Mouse (Mus musculus): ENCODE data around the gene Jade3. TPM values are rescaled to one million over a fixed set of nuclear protein-coding genes. Genes with fewer than 3 reads are reported as not detected.

Gene Jade3
- polyA plus RNA-seq, 1 experiment: 1.8 TPM

- TF ChIP-seq CTCF (IDR thresholded peaks at IDR 0.05; ENCODE audit: borderline replicate concordance, control insufficient read depth, extremely low read depth, insufficient read depth, low read length, poor library complexity) (no peak), POLR2A (IDR thresholded peaks at IDR 0.05; ENCODE audit: control insufficient read depth, extremely low read depth, insufficient read depth, low read length, poor library complexity) (no peak)
- WGBS: 75% methylated on average over 4 of the region's 4 CpGs
- Histone ChIP-seq H3K4me1 (replicated peaks; ENCODE audit: control insufficient read depth, insufficient read depth, low read length) (no peaks in the 10 kb centered on the region), H3K4me3 (ENCODE audit: control insufficient read depth, insufficient read depth, low read length) (no peak overlapping the region), H3K36me3 (ENCODE audit: control insufficient read depth, insufficient read depth, low read length) (no peaks in the 10 kb centered on the region), H3K27me3 (ENCODE audit: control insufficient read depth, insufficient read depth, low read length) (no peaks in the 10 kb centered on the region), H3K27ac (ENCODE audit: control insufficient read depth, insufficient read depth, low read length) (no peak overlapping the region)
- no peak for DNase-seq
These were observed 6.0 kb upstream of the Jade3 start for GRCm38 (mm10) chrX:20419536-20419935.

DNA sequence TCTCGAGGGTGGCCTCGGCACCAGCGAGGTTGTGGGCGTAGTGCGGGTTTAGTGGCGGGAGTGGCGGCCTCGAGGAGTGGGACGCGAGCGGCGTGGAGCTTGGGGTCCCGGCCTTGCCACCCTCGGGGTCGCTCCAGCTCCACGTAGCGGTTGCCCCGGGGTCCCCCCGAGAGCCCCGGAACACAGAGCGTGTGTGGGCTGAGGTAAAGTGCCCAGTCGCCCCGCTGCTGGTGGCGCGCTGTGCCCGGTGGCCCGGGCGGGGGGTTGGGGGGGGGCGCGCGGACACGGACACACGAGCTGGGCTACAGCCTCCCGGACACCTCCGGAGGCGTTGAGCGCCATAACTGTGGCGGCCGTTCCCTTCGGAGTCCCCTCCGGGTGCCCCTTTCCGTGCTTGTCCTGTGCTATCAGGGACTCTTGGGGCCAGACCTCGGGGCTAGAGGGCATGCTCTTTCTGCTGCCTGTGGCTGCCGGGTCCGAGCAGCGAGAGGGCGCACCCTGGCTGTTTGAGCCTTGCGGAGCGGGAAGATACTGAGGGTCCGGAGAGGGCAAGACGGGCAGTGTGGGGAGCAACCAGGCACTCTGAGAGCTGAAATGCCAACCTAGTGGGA is 456 bp downstream of the Jade3 start:
- WGBS: under 1% methylated on average over 43 of the region's 51 CpGs
- Histone ChIP-seq H3K4me1 (replicated peaks; ENCODE audit: control insufficient read depth, insufficient read depth, low read length) (no peaks in the 10 kb centered on the region; the same call in 1 of the 2 replicates), H3K4me3 (ENCODE audit: control insufficient read depth, insufficient read depth, low read length) (peak overlapping the region; percentile 81), H3K27ac (ENCODE audit: control insufficient read depth, insufficient read depth, low read length) (no peak overlapping the region), H3K36me3 (ENCODE audit: control insufficient read depth, insufficient read depth, low read length) (no peaks in the 10 kb centered on the region), H3K27me3 (ENCODE audit: control insufficient read depth, insufficient read depth, low read length) (no peaks in the 10 kb centered on the region)
- TF ChIP-seq CTCF (IDR thresholded peaks at IDR 0.05; ENCODE audit: borderline replicate concordance, control insufficient read depth, extremely low read depth, insufficient read depth, low read length, poor library complexity) (no peak), POLR2A (IDR thresholded peaks at IDR 0.05; ENCODE audit: control insufficient read depth, extremely low read depth, insufficient read depth, low read length, poor library complexity) (no peak)
- peak; percentile 37 for DNase-seq

DNA sequence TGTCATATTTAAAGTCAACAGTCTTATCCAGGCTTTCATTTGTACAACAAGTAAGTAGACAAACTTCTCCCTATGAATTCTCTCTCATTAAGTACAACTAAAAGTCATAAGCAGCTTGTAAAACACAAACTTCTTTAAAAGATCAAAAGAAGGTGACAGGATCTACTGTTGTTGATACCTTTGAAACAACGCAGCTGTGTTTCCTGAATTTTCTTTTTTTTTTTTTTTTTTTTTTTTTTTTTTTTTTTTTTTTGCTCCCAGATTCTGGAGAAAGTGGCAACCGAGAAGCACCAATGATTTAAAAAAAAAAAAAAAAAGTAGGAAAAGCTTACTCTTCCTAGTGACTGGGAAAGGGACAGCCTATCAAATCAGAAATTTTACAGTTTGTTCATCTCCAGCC is 57.7 kb downstream of the Jade3 start:
- DNase-seq: no peak
- whole genome bisulfite sequencing: 72% methylated on average over 2 of the region's 2 CpGs
- no peaks in the 10 kb centered on the region for H3K4me1 ChIP-seq (replicated peaks; ENCODE audit: control insufficient read depth, insufficient read depth, low read length)
- no peak overlapping the region for H3K27ac ChIP-seq (ENCODE audit: control insufficient read depth, insufficient read depth, low read length)
- TF ChIP-seq POLR2A (IDR thresholded peaks at IDR 0.05; ENCODE audit: control insufficient read depth, extremely low read depth, insufficient read depth, low read length, poor library complexity): no peak
- TF ChIP-seq CTCF (IDR thresholded peaks at IDR 0.05; ENCODE audit: borderline replicate concordance, control insufficient read depth, extremely low read depth, insufficient read depth, low read length, poor library complexity): no peak
- no peaks in the 10 kb centered on the region for H3K27me3 ChIP-seq (ENCODE audit: control insufficient read depth, insufficient read depth, low read length)
- no peaks in the 10 kb centered on the region for H3K36me3 ChIP-seq (ENCODE audit: control insufficient read depth, insufficient read depth, low read length)
- no peak overlapping the region for H3K4me3 ChIP-seq (ENCODE audit: control insufficient read depth, insufficient read depth, low read length)

DNA sequence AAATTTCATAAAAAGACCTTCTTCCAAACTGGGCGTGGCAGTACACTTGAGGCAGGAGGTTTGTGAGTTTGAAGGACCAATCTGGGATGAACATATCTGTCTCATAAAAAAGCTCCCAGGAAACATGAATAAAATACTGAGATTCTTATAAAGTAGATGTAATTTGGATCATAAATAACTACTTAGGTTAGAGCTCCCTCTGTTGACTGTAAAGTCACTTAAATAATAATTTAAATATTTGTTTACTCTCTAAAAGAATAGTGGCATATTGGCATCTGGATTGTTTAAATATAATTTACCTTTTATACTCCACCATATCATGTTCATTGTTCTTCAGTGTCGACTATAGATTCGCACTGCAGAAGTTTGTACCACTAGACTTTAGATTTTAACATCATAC is 72.2 kb downstream of the Jade3 start:
- H3K27ac ChIP-seq (ENCODE audit: control insufficient read depth, insufficient read depth, low read length): no peak overlapping the region
- TF ChIP-seq POLR2A (IDR thresholded peaks at IDR 0.05; ENCODE audit: control insufficient read depth, extremely low read depth, insufficient read depth, low read length, poor library complexity) (no peak), CTCF (IDR thresholded peaks at IDR 0.05; ENCODE audit: borderline replicate concordance, control insufficient read depth, extremely low read depth, insufficient read depth, low read length, poor library complexity) (no peak)
- H3K4me1 ChIP-seq (replicated peaks; ENCODE audit: control insufficient read depth, insufficient read depth, low read length): no peaks in the 10 kb centered on the region
- DNase-seq: no peak
- no peaks in the 10 kb centered on the region for H3K27me3 ChIP-seq (ENCODE audit: control insufficient read depth, insufficient read depth, low read length)
- 98% methylated on average over 3 of the region's 3 CpGs for WGBS
- 0 out of 2 replicates have a peak, but pooled peaks cover 3% of the 10 kb centered on the region for H3K36me3 ChIP-seq (ENCODE audit: control insufficient read depth, insufficient read depth, low read length)
- no peak overlapping the region for H3K4me3 ChIP-seq (ENCODE audit: control insufficient read depth, insufficient read depth, low read length)

GRCm38 (mm10) chrX:20520290-20520939 is 94.9 kb downstream of the Jade3 start:
- 71% methylated on average over 7 of the region's 7 CpGs for WGBS
- H3K4me3 ChIP-seq (ENCODE audit: control insufficient read depth, insufficient read depth, low read length): no peak overlapping the region
- H3K4me1 ChIP-seq (replicated peaks; ENCODE audit: control insufficient read depth, insufficient read depth, low read length): no peaks in the 10 kb centered on the region
- H3K36me3 ChIP-seq (ENCODE audit: control insufficient read depth, insufficient read depth, low read length): 0 out of 2 replicates have a peak, but pooled peaks cover 4% of the 10 kb centered on the region
- H3K27me3 ChIP-seq (ENCODE audit: control insufficient read depth, insufficient read depth, low read length): no peaks in the 10 kb centered on the region
- TF ChIP-seq CTCF (IDR thresholded peaks at IDR 0.05; ENCODE audit: borderline replicate concordance, control insufficient read depth, extremely low read depth, insufficient read depth, low read length, poor library complexity) (no peak), POLR2A (IDR thresholded peaks at IDR 0.05; ENCODE audit: control insufficient read depth, extremely low read depth, insufficient read depth, low read length, poor library complexity) (no peak)
- no peak overlapping the region for H3K27ac ChIP-seq (ENCODE audit: control insufficient read depth, insufficient read depth, low read length)
- no peak for DNase-seq

- Histone ChIP-seq H3K36me3 (ENCODE audit: control insufficient read depth, insufficient read depth, low read length) (0 out of 2 replicates have a peak, but pooled peaks cover 4% of the 10 kb centered on the region), H3K27me3 (ENCODE audit: control insufficient read depth, insufficient read depth, low read length) (no peaks in the 10 kb centered on the region), H3K4me3 (ENCODE audit: control insufficient read depth, insufficient read depth, low read length) (no peak overlapping the region), H3K27ac (ENCODE audit: control insufficient read depth, insufficient read depth, low read length) (no peak overlapping the region), H3K4me1 (replicated peaks; ENCODE audit: control insufficient read depth, insufficient read depth, low read length) (no peaks in the 10 kb centered on the region)
- DNase-seq: no peak
- no peak for TF ChIP-seq POLR2A (IDR thresholded peaks at IDR 0.05; ENCODE audit: control insufficient read depth, extremely low read depth, insufficient read depth, low read length, poor library complexity)
- TF ChIP-seq CTCF (IDR thresholded peaks at IDR 0.05; ENCODE audit: borderline replicate concordance, control insufficient read depth, extremely low read depth, insufficient read depth, low read length, poor library complexity): no peak
These were observed 96.1 kb downstream of the Jade3 start for GRCm38 (mm10) chrX:20521578-20521977.

Data from thymus, adult 2 months (tissue).